Mouse (Mus musculus) urinary bladder, postnatal 14 days (tissue): Measurements from ENCODE around the gene Cdc25b.

ENCODE experiments used
- DNase-seq: peaks from one replicate; pipeline ENCODE4 v3.0.0; 2021; ENCODE audit warnings: low spot score

The Cdc25b gene

GRCm38 (mm10) chr2:131160671-131161111 is 26.1 kb upstream of the Cdc25b start:
- DNase-seq: peak; percentile 41

- no peak for DNase-seq
Measured at GRCm38 (mm10) chr2:131163924-131164323, 22.8 kb upstream of the Cdc25b start.

DNA sequence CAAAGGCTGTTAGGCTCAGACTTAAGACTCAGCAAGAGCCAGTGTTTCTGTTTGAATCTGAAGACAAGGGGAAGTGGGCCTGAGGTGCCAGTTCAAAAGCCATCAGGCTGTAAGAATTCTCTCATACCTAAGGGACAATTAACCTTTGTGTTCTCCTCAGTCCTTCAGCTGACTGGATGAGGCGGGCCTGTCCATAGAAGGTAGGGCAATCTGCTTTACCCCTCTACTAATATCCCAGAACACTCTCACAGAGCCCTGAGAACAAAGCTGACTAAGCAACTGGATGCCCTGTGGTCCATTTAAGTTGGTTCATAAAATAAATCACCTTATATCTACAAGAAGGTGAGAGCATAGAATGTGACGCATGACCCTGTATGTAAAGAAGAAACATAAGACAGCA is 20.6 kb upstream of the Cdc25b start:
- DNase-seq: no peak

GRCm38 (mm10) chr2:131167984-131168383 is 18.8 kb upstream of the Cdc25b start:
- DNase-seq: no peak

DNA sequence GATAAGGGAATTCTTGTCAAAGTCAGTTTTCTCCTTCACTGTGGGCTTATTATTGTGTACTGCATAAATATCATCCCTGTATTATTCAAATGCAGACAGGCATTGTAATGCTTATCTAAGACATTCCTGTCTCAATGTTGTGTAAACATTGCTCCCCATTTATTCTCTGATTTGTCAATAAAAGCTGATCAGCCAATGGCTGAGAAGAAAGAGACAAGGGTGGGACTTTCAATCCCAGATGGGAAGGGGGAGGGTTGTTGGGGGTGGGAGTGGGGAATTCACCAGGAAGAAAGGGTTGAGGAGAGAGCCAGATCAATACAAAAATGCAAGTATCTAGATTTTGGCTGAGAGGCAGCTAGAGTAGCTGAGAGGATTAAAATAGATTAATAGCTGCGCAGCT is 17.8 kb upstream of the Cdc25b start:
- DNase-seq: no peak

DNA sequence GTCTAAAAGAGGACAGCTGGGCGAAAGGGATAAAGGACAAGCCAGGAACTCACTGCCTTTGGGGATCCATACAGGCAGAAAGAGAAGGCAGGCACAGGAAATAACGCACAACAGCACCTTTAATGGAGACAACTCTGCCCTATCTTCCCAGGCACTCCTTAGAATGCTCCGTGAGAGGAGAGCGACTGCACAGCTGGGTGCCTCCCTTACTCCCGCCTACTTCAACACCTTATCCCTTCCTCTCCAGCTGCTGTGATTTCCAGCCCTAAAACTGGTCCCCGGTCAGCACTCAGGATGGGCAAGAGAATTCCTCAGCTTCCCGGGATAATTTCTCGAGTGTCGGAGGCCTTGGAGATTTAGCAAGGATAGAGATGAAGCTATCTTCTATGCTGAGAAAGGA is 15.8 kb upstream of the Cdc25b start:
- no peak for DNase-seq

GRCm38 (mm10) chr2:131171401-131172104 is 15.2 kb upstream of the Cdc25b start:
- peak; percentile 83 for DNase-seq

- DNase-seq: no peak
Measured at GRCm38 (mm10) chr2:131172322-131172721, 14.4 kb upstream of the Cdc25b start.

DNA sequence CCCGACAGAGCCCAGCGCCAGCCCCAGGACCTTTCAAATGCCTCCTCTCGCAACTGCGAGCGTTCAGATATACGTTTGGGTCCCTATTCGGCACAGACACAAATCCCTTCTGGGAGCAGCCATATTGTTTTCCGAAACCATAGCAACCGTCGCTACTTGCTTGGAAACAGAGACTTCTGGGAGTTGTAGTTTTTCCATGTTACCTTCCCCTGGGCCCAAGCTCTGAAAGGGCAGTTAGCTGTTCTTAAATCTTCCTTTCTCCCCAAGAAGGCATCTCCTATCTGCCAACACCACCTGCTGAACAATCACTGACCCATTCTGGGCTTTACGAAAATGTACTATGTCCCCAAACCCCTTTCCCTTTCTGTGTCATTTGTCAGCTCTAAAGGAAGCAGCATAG is 12.0 kb upstream of the Cdc25b start:
- DNase-seq: peak; percentile 58

- DNase-seq: no peak
Measured at GRCm38 (mm10) chr2:131175286-131175944, 11.3 kb upstream of the Cdc25b start.

DNA sequence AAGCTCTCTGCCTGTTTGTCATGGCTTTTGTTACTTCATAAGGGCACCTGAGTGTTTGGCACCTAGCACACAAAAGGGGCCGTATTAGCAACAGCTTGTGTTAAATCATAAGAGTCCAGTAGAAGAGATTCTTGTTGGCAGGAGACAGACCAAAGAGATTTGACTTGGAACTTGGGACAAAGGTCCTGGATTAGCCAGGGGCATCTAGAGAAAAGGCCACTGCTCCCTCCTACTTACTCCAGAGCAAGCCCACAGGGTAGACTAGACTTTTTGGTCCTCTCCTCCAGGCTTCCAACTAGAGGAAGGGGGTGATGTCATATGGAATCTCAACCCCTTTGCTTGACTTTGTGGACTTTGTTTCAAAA is 10.8 kb upstream of the Cdc25b start:
- no peak for DNase-seq

DNA sequence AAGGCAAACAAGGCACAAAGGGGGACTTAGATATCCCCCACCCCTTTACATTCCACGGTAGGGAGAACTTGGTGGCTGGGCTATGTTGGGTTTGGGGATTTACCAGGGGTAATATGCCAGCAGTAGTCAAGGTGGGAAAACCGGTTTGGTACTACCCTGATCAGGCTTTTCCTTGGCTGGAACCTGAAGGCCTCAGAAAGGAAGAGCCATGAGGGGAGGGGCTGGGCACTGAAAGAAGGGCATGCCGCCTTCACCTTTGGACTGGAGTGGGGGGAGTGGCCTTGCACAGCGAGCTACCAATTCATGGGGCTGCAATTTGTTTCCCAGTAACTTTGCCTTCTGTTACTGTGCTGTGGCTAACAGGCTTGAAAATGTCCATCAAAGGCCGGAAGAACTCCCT is 10.3 kb upstream of the Cdc25b start:
- DNase-seq: peak; percentile 68

GRCm38 (mm10) chr2:131177932-131178331 is 8.8 kb upstream of the Cdc25b start:
- no peak for DNase-seq

DNA sequence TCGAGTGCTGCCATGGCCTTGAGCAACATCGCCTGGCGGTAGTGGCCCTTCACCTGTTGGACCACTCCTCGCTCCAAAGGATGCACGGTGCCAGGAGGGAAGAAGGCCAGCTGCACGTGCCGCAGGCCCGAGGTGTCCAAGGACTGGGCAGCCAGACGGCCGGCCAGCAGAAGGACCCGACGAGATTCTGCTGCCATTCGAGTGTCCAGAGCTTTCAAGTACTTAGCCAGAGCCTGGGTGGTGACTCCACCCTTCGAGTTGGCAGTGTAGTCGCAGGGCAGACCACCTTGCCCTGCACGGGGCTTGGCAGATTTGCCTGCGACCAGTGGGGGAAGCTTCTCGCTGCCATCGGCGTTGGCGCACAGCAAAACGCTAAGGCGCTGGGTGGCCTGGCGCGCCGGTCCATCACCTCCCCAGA is 7.9 kb upstream of the Cdc25b start:
- DNase-seq: peak; percentile 19

DNA sequence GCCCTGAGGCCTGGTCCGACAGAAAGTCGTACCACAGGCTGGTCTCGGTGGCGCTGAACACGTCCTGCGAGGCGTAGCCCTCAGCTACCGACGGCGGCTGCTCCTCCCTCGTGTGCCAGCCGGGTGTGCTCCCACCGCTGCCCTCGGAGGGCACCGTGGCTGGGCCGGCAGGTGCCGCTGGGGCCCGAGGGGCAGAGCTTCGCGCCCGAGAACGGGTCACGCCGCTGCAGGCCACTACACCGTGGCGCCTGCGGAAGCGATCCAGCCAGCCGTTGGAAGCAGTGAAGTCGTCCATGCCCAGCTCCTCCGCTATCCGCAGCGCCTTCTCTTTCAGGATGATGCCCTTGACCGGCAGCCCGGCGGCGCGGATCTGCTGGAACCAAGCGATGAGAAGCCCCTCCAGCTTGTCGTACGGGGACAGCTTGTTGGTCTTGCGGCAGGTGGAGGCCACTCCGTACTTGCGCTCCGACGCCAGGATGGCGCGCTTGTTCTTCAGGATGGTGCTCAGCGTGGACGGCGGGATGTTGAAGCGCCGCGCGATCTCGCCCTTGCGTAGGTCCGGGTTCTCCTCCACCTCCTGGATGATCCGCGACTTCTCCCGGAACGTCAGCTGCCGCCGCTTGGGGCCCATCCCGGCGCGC is 7.4 kb upstream of the Cdc25b start:
- DNase-seq: peak; percentile 64

DNA sequence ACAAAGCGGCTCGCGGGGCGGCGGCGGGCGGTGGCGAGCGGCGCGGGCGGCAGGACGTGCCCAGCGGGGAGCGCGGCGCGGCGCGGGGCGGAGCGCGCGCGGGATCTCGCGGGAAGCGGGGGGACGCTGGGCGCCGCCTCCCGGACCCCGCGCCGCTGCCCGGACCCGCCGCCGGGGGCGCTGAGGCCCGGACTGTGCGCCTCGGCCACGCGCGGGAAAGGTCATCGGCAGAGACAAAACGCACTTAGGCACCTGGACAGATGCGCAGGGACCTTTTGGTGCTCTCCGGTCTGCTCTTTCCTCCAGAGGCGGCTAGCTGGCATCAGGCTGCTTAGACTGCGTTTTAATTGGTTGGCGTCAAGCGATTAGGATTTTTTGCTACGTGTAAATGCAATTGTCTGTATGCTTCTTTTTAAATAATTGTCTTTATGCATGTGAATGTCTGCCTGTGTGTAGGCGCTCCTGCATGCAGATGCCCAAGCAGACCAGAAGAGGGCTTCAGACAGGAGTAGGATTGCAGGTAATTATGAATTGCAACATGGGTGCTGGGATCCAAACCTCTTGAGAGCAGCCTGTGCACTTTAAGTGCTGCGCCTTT is 6.7 kb upstream of the Cdc25b start, which contains the start of gene Cenpb:
Gene Cenpb, minus strand, starts transcription at position 78 of the 598 bp plus-strand sequence.
- peak; percentile 84 for DNase-seq

- DNase-seq: no peak
Measured at GRCm38 (mm10) chr2:131186343-131186742, 406 bp upstream of the Cdc25b start.

DNA sequence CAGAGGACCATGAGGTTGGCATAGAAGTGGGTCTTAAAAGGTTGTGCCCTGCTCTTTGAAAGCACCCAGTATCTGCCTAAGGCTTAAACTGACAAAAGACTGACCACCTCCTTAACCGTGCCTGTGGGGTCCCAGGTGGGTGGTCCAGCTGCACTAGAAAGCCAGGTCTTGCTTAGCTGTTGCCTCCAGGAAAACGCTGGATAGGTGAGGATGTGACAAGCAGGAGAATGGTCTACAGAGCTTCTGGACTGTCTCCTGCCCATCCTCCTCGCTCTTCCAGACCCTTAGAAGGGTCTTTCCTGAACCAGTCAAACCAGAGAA is 813 bp downstream of the Cdc25b start:
- DNase-seq: no peak

- no peak for DNase-seq
Measured at GRCm38 (mm10) chr2:131188311-131188710, 1.6 kb downstream of the Cdc25b start.

- no peak for DNase-seq
Measured at GRCm38 (mm10) chr2:131189521-131190309, 3.0 kb downstream of the Cdc25b start.

DNA sequence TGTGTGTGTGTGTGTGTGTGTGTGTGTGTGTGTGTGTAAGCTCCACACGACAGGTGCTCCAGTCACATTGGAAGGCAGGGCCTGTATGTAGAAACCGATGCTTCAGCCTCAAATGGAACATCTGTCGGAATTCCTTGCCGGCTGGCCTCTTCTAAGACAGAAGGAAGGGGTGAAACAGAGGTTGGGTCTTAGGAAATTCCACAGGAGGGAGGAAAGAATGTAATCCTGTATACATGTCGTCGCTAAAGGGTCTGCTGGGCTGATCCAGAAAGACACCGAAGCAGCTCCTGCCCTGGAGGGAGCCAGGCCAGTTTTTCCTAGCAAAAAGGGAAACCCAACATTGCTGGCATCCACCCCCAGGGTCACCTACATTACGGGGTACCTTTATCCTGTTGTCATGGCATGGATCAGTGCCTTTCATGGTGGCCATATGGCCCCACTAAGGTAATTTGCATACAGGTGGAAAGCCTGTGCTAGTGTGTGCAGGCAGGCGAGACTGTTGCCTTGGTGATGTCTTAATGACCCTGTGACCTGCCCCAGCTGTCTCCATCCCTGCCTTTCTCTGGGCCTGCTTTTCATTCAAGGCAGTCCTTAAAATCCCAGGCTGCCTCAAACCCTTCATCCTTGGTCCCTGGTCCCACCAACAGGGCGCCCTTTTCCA is 3.7 kb downstream of the Cdc25b start:
- DNase-seq: no peak

GRCm38 (mm10) chr2:131191005-131191390 is 4.2 kb downstream of the Cdc25b start:
- DNase-seq: no peak
